Mouse (Mus musculus) heart, adult 11 months (tissue): ENCODE data around the gene Cd3g.

Experiments used
- DNase-seq: peaks from one replicate; pipeline ENCODE4 v3.0.0; 2022

The Cd3g gene

DNA sequence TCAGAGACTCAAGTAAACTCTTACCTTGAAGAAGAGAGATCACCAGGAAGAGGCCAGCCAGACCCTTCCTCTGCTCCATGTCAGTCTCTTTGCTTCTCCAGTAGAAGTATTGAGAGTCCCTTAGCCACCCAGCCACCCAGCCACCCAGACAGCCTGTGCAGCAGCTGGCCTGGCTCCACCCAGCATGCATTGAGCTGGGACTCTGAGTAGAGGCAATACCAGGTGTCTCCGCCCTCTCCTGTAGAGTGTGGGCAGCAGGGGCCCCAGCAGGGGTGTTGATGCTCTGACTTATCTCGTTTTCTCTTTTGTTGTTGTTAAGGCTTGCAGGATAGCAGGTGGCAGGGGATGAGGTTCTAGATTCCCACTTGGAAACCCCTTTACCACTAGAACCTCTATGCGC lies at the start of gene Cd3g:
Cd3g (minus strand) TSS at position 190 of the 400 bp plus-strand sequence.
- DNase-seq: no peak

DNA sequence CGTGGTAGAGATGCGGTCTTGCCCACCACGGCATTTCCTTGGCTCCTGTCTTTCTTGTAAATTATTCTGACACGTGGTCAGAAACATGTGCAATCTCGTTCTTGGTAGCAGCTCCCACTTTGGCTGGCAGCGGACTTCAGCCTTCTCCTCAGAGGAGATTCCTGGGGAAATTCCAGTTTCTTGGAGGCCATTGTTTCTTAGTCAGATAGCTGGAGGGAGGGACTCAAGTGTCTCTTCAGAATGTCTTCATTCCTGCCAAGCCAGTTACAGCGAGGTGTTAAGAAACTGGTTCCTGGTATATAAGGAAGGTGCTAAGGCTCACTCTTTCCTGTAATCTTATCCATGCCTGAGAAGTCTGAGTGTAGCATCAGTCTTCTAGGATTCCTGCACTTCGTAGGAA lies 47.1 kb upstream of the Cd3g start:
- DNase-seq: no peak

DNA sequence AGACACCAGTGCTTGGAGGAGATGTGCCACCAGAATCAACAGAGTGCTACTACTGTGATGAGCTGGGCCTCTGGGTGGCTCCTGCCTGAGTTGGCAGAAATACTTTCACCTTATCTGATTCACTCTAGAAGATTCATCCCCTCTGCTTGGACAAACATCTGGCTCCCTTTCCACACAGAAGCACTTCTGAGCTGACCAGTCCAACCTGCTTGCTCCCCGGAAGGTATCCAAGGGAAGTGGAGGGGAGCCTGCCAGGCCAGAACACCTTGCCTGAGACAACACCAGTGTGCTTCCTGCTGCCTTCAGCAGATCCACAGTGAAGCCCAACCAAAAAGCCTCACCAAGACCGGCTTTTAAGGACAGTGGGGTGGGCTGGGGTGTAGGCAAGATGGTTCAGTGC lies 44.0 kb upstream of the Cd3g start:
- no peak for DNase-seq

DNA sequence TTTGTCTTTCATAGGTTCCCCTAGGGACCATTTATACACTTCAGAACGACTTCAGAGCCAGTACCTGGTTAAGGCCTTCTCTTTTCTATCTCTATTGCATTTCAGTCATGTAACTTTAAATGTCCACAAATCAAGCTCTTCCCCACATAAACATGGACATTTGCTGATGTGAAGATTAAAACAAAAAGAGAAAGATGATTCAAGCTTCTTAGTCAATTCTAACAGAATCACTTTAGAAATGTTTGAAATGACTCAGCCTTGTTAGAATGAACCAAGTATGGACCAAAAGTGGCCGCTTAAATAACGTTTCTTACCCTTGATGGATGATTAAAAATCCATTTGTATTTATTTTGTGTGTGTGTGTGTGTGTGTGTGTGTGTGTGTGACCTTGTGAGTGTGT lies 43.4 kb upstream of the Cd3g start:
- no peak for DNase-seq

DNA sequence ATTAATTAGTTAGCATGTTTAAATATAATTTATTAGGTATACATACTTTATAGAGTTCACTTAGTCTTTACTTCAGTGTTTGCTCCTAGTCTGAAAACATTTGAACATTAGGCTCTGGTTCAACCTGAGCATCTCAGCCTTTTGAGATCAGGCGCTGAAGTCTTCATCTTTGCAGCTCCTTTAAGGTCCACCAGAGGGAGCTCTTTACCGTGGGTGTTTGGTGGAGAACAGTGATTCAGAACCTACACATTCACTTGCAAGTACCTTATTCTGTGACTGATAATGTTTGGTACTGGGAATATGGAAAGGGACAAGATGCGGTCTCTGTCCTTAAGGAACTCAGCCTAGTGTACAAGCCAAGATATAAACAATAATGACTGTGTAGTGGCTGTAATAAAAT lies 42.6 kb upstream of the Cd3g start:
- DNase-seq: no peak

DNA sequence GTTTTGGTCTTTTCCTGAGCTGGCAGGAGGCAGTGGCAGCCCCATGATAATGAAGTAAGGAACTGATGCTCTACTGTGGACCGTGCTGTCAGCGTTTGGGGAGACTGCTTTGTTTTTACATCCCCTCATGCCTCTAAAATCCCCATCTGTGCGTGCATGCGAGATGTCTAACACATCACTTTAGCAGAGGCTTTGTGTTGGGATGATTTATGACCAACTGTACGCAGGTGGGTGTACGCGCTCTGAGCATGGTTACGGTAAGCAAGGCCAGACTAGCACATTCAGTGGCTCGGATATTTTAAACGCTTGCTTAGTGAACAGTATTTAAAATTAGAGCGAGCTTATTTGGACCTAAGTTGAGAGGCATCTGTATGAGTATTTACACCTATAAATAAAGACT lies 37.8 kb upstream of the Cd3g start:
- no peak for DNase-seq

DNA sequence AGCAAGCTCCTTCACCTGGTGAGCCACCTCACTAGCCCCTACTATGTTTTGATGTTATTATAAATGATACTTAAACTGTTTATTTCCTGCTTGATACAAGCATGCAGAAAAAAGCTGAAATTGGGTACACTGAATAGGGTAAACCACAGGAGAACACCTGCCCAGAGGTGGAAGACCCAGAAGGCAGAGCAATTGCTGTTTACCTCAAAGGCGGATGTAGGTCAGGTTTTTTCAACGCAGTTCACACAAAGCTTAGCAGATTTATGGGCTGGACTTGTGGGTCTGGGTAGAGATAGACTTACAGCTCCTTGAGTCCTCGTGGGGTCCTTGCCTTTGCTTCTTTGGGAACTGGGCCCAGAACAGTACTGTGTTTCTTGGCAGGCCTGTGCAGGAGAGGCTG lies 35.6 kb upstream of the Cd3g start:
- no peak for DNase-seq

DNA sequence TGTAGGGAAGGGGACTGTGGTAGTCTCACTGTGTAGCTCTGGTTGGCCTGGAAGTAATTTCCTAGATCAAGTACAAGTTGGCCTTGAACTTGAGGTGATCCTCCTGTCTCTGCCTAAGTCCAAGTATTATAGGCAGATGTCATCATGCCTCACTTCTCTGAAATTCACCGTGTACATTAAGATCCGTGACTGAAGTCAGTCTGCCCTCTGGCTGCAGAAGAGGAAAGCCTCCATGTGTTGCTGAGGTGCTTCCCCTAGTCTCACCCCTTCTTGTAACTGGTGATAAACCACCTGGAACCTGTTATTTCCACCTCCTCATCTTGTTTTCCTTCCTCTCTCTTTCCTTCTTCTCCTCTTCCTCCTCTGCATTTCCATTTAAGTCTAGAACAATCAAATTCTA lies 34.6 kb upstream of the Cd3g start:
- no peak for DNase-seq

DNA sequence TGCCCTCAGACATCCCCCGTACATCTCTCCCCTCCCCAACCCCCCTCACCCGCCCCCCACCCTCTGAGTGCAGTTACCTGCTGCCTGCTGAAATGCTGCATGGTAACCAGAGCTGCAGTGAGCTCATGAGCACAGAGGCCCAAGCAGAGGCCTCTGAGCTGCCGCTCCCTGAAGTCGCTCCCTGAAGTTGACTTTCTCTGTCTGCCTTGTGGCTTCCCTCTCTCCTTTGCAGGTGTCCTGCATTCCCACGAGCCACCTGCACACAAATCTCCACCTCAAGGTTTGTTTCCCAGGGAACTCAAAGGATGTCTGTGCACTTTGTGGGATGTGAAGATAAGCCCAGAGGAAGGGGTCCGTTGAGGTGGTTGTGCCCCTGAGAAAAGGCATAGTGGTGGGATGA lies 31.1 kb upstream of the Cd3g start:
- DNase-seq: no peak

DNA sequence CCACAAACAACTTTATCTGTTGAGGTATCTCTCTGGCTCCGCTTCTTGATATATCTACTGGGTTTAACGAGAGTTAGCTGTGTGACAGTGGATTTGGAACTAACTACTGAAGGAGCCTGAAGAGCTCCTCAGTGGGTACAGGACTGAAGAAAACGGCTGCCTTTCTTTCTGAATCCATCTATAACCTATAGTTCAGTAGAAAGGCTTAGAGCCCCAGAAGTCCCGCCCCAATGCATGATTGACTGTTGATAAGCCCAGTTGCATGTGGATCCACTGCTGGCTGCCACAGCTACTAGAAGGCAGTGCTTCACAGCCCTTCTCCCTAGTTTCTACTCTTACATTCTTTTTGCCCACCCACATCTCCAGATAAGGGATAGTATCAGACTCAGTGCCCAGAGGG lies 30.2 kb upstream of the Cd3g start:
- no peak for DNase-seq

DNA sequence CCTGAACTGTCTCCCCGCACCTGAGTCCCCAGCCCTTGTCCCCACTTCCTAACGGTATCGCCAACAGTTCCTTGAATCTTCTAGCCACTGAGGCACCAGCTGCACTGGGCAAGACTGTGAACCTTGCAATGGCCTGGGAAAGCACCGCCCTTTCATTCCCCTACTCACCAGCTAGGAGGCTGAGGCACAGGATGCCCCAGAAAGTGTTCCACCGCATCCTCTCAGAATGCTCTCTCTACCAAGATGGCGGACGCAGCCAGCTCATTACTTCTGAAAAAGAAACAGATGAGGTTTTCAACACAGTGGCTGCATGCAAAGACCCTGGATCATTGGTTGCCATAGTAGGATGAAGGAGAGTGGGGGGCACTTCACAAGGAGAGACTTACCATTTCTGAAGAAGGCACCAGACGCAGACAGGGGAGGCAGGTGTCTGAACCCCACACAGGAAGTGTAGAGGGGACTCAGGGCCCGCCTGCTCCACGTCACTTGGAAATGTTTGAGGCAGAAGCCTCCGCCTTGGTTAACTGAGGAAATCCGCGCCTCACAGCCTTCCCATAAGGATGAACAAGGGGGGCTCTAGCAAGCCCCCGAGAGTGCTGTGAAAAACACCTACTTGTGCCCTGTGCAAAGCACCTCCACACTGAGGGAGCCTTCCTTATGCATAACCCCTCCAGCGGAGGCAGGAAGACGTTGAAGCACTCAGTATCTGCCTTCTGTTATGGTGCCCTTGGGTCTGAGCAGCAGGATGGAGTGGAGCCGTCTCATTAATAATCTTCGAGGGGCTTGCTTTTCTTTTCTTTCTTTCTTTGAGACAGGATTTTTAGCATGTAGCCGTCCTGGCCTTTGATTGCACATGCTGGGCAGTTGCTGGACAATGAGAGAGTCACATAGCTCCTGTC lies 29.2 kb upstream of the Cd3g start, which contains the start of gene Cd3e:
Cd3e (minus strand) TSS at position 448 of the 899 bp plus-strand sequence.
- no peak for DNase-seq

DNA sequence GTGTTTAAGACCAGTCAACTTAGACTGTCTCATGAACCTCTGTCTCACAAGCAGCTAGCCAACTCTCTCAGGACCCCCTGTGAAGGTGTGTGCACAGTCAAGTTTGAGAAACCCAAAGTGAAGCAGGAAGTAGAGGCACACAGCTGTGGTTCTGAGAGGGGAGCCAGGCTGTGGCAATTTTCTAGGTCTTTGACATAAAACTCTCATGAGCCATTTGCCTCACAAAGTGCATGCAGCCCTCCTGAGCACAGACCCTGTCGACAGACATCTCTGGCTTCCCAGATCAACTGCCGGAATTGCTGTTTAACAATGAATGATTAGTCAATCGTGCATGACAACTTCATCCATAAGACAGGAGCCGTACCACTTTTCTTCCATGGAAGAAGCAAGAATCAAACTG lies 28.1 kb upstream of the Cd3g start:
- no peak for DNase-seq

DNA sequence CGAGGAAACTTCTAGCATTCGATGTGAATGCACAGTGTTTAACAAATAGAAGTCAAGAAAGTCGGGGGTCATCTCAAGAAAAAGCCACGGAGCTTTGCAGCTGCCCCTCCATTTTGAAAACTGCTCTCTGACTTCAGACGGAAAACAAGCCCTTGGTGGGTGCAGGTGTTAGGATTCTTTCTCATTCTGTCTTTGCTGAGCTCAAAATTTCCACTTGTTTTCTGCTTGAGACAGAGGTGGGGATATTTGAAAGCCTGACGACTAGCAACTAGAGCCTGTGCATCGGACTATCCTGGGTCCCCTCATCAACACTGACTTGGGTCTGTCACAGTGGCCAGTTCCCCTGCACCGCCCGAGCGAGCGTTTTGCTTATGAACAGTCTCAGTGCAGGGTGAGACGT lies 27.2 kb upstream of the Cd3g start:
- DNase-seq: no peak

DNA sequence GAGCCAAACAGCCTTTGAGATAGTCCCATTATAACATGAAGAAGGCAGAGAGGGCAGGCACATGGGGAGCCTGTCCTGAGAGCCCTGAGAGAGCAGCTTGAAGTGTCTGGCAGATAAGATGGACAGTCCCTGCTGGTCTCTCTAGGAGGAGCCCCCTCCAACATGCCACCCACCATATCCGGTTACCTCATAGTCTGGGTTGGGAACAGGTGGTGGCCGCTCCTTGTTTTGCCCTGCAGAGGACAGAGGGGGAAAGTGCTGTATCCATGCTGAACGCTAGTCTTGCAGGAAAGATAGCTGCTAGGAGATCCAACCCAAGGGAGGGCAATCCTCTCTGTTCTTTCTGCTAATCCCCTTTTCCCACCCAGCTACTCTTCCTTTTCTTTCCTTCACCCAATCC lies 20.0 kb upstream of the Cd3g start:
- DNase-seq: no peak

DNA sequence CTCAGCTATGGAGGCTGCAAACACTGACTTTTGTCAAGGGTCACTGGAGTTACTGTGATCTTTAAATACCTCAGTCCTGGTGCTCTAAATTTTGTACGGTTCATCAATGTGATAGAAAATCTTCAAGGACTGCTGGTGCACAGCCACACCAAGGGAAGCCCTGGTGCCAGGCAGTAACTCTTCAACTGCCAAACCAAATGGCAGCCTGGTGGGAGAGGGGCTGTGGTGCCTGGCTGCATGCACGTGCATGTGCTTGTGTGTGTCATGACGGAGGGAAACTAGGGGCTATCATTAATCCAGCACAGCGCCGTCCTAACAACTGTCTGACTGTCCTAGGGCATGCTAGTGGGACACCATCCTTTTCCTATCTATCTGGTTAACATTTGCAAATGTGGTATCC lies 19.5 kb upstream of the Cd3g start:
- no peak for DNase-seq

DNA sequence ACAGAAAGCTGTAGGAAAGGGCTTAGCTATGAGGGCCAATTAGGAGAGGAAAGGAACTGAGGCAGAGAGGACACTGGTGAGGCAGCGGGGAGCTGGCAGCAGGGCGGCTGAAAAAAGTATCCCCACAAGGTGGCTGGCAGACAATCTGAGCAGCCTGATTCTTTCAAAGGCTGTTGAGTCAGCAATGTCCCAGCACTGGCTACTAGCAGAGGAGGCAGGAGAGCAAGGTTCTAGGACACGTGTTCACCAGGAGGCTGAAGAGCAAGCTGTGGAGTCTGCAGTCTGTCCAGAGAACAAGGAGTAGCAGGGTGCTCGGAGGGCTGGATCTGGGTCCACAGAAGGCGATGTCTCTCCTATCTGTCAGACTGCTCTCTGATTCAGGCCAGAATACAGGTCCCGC lies 18.9 kb upstream of the Cd3g start:
- DNase-seq: no peak

DNA sequence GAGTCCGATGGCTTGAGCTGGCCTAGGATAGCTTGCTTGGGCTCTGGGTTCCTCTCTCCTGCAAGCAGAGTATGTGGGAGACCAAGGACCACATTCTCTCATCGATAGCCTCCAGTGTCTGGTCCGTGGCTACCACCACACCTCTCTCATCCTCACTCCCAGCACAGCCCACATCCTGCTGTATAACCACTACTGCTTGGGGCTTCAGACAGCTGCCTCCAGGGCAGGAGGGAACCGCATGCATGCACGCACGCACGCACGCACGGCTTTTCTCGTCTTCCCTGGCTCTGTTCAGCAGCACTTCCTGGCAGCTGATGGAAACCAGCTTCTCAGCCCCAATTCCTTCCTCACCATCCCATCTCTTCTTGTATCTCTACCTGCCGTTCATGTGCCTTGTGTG lies 17.9 kb upstream of the Cd3g start:
- DNase-seq: no peak

DNA sequence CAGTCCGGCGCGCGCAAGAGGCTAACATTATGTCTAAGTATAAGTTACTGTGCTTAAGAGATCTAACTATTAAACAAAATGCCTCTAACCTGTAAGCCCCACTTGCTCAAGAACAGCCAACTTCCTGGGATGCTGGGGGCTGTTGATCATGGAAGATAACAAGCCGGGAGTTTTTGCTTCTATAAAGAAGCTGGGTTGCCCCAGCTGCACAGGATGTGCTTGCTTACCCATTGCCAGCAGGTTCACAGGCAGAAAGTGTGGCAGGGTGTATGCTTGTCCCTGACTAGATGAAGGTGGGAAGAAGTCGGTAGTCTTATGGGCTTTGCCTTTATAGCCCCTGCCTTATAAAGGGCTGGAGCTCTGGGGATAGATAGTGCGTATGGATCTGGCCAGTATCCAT lies 16.4 kb upstream of the Cd3g start:
- DNase-seq: peak; percentile 48

DNA sequence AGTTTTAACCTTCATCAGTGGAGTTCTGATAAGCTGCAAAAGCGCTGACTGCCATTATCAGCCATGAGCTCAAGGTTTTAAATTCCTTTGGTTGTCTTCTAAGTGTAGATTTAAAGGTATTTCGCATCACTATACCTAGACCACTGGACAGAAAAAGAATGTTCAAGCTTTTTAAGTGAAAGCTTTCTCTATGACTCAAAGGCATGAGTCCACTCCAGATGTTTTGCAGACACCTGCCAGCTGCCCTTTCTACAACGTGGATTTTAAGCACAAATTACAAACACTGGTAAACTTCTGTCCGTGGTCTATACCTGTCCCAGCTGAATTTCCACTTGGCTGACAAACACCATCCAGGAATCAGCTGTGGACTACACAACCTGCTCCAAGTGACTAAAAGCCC lies 14.7 kb upstream of the Cd3g start:
- no peak for DNase-seq

DNA sequence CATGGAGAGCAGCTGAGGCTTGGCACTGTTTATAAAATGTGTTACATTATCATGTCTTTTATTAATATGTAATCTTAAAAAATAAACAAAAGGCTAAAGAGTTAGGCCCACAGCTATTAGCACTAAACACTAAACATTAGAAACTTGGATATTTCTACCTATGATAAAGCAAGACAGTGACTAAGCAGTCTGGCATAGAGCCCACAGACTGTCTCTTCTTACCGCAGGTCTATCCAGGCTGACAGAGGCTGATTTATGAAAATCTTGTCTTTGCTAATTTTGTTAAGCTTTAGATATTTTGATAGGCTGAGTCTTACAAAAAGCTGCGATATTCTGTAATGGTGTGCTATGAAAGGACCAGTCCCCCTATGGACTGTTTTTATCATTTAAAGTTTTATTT lies 13.0 kb upstream of the Cd3g start:
- no peak for DNase-seq

DNA sequence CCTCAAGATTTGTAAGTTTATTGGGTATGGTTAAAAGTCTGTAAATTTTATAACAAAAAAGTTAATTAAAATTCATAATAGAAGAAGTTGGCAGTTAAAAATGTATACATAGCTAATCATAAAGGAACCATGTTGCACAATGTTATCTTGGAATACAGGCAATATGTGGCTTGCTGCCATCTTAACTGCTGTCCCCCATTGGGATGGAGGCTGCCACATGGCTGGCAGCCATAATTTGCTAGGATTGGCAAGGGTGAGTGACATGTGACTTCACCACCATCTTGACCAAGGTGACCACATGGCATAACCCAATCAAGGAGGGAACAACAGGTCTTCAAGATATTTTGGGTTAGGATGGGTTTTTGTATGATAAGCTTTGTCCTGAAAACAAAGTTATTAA lies 12.0 kb upstream of the Cd3g start:
- no peak for DNase-seq

DNA sequence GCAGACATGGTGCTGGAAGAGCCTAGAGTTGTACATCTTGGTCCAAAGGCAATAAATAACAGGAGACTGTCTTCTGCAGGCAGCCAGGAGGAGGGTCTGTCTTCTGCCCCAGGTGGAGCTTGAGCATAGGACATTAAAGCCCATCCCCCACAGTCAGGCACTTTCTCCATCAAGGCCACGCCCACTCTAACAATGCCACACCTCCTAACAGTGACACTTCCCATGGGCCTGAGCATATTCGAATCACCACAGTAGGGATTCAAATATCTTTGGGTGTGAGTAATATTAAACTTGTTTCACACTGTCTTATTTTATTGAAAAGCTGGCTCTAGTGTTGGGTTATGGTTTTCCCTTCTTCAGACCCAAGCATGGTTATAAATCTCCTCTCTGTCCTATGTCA lies 11.6 kb upstream of the Cd3g start:
- DNase-seq: no peak

DNA sequence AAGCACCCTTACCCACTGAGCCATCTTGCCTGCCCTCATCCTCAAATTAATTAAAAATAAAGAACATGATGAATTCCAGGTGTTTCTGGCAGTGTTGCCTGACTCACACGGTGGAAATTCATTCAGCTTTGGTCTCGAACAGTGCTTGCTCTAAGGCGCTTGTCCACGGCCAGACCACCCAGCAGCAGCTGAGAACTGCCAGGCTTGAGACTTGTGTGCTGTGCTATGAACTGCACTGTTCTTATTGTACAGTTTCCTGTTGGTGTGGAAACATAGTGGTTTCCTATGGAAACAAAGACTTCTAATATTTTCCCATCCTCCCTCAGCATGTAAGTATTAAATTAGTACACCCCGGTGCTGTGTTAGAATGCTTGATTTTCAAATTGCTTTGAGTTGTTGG lies 6.7 kb upstream of the Cd3g start:
- no peak for DNase-seq

DNA sequence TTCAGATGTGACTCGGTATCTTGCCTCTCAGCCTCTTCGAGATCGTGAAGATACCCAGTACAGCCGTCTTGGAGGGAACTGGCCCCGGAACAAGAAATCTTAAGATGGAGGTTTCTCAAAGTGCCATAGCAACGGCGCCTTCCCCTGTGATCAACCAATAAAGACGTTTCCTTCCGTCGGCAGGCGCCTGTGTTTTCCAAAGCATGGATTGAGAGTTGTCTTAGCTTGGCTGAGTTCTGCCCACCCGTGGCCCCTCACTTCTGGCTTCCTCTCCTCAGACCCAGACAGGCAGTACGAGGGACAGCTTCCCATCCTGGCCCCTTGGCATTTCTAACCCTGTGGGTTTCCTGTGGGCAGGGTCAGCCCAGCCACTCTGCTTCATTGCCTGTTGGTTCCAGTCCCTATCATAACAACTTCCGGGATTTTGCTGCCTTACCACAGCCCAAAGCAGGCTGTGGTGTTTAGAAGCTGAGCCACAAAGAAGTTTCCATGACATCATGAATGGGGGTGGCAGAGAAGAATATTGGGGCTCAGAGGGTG lies 6.1 kb upstream of the Cd3g start:
- DNase-seq: peak; percentile 96

DNA sequence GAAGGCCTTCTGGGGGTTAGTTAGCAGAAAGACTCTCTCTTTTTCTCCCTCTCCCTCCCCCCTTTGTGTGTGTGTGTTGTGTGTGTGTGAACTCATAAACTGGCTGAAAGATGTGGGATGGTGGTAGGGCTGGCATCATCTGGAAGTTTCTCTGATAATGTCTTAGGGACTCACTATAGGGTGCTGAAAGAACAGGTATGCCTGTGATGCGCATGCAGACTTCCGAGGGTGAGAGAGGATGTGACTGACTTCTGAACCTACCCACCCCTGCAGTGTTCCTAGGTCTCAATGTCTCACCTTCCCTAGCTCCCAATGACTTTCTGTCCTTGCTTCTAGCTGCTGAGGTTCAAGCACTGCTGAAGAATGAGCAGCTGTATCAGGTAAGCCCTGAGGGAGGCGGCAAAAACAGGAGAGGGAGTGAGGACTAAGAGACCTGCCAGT lies 5.5 kb upstream of the Cd3g start:
- DNase-seq: no peak
